In the genomic region with DNA sequence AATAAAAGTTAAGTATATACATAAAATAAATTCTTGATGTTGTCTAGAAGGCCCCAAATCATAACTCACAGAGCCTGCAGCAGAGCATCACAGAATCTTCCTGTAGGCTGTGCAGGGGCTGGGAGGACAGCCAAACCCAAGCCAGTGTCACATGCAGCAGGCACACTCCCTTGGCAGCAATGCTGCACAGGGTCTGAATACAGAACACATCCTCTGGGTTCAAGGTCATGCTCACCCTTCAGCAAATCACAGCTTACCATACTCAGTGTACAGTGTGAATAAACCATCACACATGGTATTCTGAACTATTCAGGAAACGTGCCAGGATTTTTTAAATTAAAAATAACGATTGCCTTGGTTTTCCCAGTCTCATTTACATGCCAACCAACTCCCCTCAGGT, we compare ENCODE assay signal across 8 mouse cellular contexts. TPM values are rescaled to one million over a fixed set of nuclear protein-coding genes. Genes with fewer than 3 reads are reported as not detected.
A peak's percentile ranks its signal among the peaks of the same experiment; 100 is the strongest.
DNase-seq lines count a peak whose midpoint lies in the region; ATAC-seq lines count a peak whose summit lies in the region.

No protein-coding gene starts in this region.

- H3K27ac ChIP-seq in forebrain, embryonic 16.5 days (ENCODE audit: low read length): peak overlapping the region; percentile 60
- H3K27ac ChIP-seq in hindbrain, embryonic 12.5 days: peak overlapping the region; percentile 67
- H3K27ac ChIP-seq in limb, embryonic 15.5 days: peak overlapping the region; percentile 91

- H3K27me3 ChIP-seq in forebrain, embryonic 16.5 days (replicated peaks; ENCODE audit: control insufficient read depth, insufficient read depth, low read length): no peaks in the 10 kb centered on the region
- H3K27me3 ChIP-seq in hindbrain, embryonic 12.5 days: no peaks in the 10 kb centered on the region
- H3K27me3 ChIP-seq in limb, embryonic 15.5 days: no peaks in the 10 kb centered on the region

- H3K36me3 ChIP-seq in forebrain, embryonic 16.5 days (ENCODE audit: control insufficient read depth, insufficient read depth): no peaks in the 10 kb centered on the region
- no peaks in the 10 kb centered on the region for H3K36me3 ChIP-seq in hindbrain, embryonic 12.5 days
- no peaks in the 10 kb centered on the region for H3K36me3 ChIP-seq in limb, embryonic 15.5 days

- peaks cover 33% of the 10 kb centered on the region for H3K4me1 ChIP-seq in forebrain, embryonic 16.5 days (replicated peaks; ENCODE audit: control insufficient read depth, insufficient read depth, low read length)
- H3K4me1 ChIP-seq in hindbrain, embryonic 12.5 days: peaks cover 32% of the 10 kb centered on the region
- H3K4me1 ChIP-seq in limb, embryonic 15.5 days: peaks cover 58% of the 10 kb centered on the region

- 15% methylated on average over 2 of the region's 2 CpGs for WGBS in forebrain, embryonic 16.5 days
- 61% methylated on average over 2 of the region's 2 CpGs for WGBS in hindbrain, embryonic 12.5 days
- WGBS in limb, embryonic 15.5 days: 19% methylated on average over 2 of the region's 2 CpGs

- DNase-seq in cerebellum, postnatal 10 days: peak; percentile 55 to 68
- DNase-seq in cerebellum, adult 11 months: no peak
- DNase-seq in ZHBTc4 (ENCODE audit: low read depth, low spot score): peak; percentile 24
- no peak for DNase-seq in T-cell, adult 2 months (ENCODE audit: low spot score)
- DNase-seq in retina, embryonic 14.5 days (ENCODE audit: low spot score): no peak

- H3K9me3 ChIP-seq in forebrain, embryonic 16.5 days (ENCODE audit: control insufficient read depth, low read length): no peaks in the 10 kb centered on the region
- no peaks in the 10 kb centered on the region for H3K9me3 ChIP-seq in hindbrain, embryonic 12.5 days (replicated peaks)
- H3K9me3 ChIP-seq in limb, embryonic 15.5 days: no peaks in the 10 kb centered on the region

- no peak overlapping the region for H3K4me3 ChIP-seq in forebrain, embryonic 16.5 days (replicated peaks; ENCODE audit: low read length)
- no peak overlapping the region for H3K4me3 ChIP-seq in hindbrain, embryonic 12.5 days
- no peak overlapping the region for H3K4me3 ChIP-seq in limb, embryonic 15.5 days

- H3K4me2 ChIP-seq in forebrain, embryonic 16.5 days (ENCODE audit: low read length): no peak overlapping the region
- no peak overlapping the region for H3K4me2 ChIP-seq in hindbrain, embryonic 12.5 days (replicated peaks)
- no peak overlapping the region for H3K4me2 ChIP-seq in limb, embryonic 15.5 days

- peak; percentile 54 for ATAC-seq in forebrain, embryonic 16.5 days
- ATAC-seq in hindbrain, embryonic 12.5 days (ENCODE audit: low FRiP score): no peak
- peak; percentile 57 for ATAC-seq in limb, embryonic 15.5 days (ENCODE audit: insufficient number of reproducible peaks, low FRiP score, low TSS enrichment, low read depth)

- H3K9ac ChIP-seq in forebrain, embryonic 16.5 days (replicated peaks; ENCODE audit: low read depth, low read length): no peak overlapping the region
- H3K9ac ChIP-seq in hindbrain, embryonic 12.5 days: no peak overlapping the region
- no peak overlapping the region for H3K9ac ChIP-seq in limb, embryonic 15.5 days

RNA-seq across cellular contexts. Expression of a gene that starts 52.7 kb away (rescaled TPM):
- 212 and 226 TPM in 2 replicates for polyA plus RNA-seq in forebrain, embryonic 16.5 days (2015; fragmentation: Nextera tagmentation; extraction: Ambion mirVana)
- polyA plus RNA-seq in hindbrain, embryonic 12.5 days (2016; fragmentation: Nextera tagmentation; extraction: Ambion mirVana): 156 and 166 TPM in 2 replicates
- polyA plus RNA-seq in limb, embryonic 15.5 days (2015; fragmentation: Nextera tagmentation; extraction: Ambion mirVana): 73.2 and 76.6 TPM in 2 replicates

Comparison
In these comparisons a context has a peak if more than half of its experiments do, and no peak if none do; other contexts are left out.
1. DNase-seq: peak in cerebellum, postnatal 10 days (2 of 2) and ZHBTc4 (single experiment); none in cerebellum, adult 11 months (single experiment), T-cell, adult 2 months (single experiment) and retina, embryonic 14.5 days (single experiment).
2. Peak in every context shown above with its lines, with median percentiles within 50 percentile points of each other: H3K27ac ChIP-seq.